Mouse (Mus musculus) megakaryocyte, embryonic 14.5 days (primary cell): Measurements from ENCODE around the gene Syce1.

Experiments
- FLI1 ChIP-seq: IDR thresholded peaks from 2 replicates; pipeline ENCODE4 v1.6.1; 2012; ENCODE audit warnings: low read length, inconsistent platforms, mixed read lengths
- GATA1 ChIP-seq: IDR thresholded peaks from 3 replicates; pipeline ENCODE4 v1.6.1; 2012; ENCODE audit warnings: mixed read lengths, low read length, inconsistent platforms, borderline replicate concordance

DNA sequence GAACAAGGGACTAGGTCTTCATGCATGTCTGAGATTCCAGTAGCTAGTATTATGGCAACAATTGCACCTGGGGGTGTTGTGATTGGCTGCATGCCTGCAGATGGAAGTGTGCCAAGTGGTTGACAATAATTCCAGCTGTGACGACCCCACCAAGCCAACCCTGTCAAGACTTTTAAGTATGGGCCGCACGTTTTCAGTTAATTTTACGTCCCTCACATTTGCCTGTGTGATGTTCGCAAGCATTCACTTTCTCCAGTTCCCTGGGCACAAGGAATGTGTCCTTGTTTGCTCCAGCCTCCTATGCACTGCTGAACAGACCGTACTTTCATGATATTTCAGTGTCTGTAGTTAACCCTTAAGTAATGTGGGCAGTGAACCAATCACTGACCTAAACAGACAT is 15.0 kb upstream of the Syce1 start:
- TF ChIP-seq GATA1 (no peak), FLI1 (no peak)
